Mouse (Mus musculus): ENCODE results near the gene Lpp. TPM values are rescaled to one million over a fixed set of nuclear protein-coding genes. Genes with fewer than 3 reads are reported as not detected.

Gene Lpp
- polyA plus RNA-seq, 1 experiment from 2014 or later, result 17.1 TPM

DNA sequence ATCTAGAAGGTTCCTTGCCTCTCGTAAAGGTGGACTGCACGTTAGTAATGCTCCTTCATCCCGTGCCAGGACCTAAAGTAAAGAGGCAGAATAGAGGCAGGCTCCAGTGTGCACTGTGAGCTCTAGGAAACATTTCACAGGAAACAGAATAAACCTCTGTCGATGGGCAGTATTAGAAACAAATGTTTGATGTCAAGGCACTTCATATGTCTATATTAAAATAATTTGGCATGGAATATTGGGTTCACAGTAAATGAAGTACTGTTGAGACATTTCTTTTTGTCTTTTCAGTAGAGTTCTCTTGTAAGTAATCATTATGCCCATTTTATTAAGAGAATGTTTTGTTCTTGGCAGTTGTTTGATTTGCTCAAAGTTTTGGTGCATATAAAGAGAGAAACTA is 398.7 kb downstream of the Lpp start:
- no peak for DNase-seq (ENCODE audit: low spot score)

DNA sequence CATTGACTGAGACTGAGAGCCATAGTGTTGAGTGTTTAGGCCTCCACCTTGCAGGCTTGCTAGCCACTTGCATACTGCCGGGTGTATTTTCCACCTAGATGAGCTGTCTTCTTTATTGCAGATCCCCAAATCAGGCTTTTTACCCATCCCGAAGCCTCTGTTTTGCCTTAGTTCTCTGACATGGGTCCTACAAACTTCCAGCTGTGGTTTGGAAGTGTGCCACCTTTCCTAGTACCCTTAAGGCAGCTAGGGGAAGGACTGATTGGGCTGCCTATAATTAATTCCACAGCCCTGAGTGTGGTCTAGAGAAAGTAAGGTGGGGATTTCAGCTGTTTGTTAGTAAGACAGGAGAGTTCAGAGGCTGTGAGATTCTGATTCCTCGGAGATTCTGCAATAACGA is 399.5 kb downstream of the Lpp start:
- no peak for DNase-seq (ENCODE audit: low spot score)

DNA sequence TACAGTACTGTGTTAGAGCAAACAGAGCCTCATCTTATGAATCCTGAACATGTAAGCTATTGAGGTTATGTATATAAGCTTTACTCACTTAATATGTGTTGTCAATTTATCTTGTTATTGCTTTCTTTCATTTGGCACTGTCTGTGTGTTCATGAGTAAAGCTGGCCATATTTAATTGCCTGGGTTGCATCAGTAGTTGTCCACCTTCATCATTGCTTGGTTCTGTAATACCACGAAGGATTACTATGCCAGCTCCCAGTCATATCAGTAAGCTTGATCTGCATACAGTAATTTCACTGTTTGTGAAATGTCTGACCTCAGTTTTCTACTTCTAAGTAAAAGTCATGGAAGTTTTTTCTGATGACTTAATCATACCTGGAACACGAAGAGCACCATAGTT is 401.4 kb downstream of the Lpp start:
- DNase-seq (ENCODE audit: low spot score), result no peak

DNA sequence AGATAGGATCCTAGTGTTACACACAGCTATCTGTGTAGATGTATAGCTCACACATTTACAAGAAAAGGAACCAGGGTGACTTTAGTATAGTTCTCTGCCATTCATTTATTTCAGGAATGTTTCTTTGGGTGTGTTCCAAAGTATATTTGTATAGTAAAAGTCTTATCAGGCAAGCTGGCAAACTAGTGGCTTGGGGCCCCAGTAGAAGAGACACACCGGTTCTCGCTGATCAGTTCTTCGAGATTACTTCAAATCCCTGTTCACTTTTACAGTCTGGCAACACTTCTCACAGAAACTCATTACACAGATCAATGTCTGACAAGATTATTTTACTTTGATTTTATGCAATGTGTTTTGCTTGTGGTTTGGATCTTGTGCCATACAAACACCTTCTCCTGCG is 408.0 kb downstream of the Lpp start:
- DNase-seq (ENCODE audit: low spot score), result no peak

GRCm38 (mm10) chr16:24801780-24802179 is 408.5 kb downstream of the Lpp start:
- DNase-seq (ENCODE audit: low spot score), result no peak

DNA sequence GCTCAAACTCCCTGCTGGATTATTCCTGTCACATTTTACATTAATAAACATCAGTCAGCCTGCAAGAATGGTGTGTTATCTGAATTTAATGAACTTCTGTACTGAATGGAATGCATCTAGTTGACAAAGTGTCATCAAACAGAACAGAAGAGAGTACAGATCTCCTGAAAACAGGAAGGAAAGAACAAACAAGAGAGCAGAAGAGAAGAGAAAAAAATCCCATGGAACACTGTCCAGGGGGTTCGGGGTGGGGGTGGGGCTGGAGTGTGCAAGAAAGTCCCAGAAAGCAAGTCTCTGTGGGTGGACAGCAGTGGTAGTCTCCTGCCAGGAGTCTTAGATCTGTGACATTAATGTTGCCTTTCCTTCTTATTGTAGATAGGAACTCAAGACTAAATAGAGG is 412.8 kb downstream of the Lpp start:
- DNase-seq (ENCODE audit: low spot score), result no peak

DNA sequence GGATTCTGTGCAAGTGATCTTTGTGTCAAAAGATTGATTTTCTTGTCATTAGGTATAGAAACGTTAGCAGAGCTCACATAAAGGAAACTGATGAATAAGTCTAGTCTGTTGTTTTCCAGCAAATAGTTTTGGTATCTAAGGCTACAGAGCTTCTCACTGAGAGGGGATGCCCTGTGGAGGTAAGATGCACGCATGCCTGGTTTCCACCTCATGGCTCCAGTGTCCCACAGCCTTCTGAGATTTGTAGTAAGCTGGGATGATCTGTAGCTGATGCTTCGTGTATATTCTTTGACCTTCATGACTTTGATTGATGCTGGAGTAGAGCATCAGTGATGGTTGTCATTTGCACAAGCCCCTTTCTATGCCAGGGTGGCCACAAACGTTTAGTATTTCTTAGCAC is 414.3 kb downstream of the Lpp start:
- DNase-seq (ENCODE audit: low spot score), result no peak

DNA sequence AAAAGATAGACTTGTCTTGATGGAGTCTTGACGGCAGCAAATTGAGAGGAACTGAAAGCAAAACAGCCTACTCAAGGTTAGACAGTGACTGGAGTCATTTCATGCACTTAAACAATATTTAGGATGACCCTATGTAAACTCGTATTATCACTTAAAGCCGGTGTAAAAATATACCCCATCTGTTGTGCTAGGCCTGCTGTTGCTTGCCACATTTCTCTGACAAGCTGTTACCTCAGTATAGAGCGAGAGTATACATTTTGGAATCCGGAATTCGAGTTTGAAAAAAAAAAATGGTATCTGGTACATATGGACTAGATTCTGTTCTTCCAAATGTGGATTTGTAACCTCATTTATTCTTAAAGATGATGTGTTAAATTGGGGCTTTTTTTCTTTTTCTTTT is 416.5 kb downstream of the Lpp start:
- DNase-seq (ENCODE audit: low spot score), result no peak

DNA sequence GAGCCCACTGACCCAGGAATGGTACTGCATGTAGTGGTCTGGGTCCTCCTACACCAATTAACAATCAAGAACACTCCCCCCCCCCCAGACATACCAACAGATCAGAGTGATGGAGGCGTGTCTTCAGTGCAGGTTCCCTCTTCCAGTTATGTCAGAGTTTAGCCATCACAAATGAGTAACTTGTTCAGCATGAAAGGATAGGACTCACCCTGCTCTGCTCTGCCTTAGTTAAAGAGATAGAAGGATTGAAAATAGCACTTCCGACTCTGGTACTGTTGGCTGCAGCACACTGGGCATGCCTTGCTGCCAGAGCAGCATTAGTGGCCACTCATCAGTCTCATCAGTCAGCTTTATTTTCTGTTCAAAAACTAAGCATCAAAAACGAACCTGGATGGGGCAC is 423.3 kb downstream of the Lpp start:
- DNase-seq (ENCODE audit: low spot score), result no peak

- DNase-seq (ENCODE audit: low spot score), result no peak
Measured at GRCm38 (mm10) chr16:24817381-24817780, 424.1 kb downstream of the Lpp start.

DNA sequence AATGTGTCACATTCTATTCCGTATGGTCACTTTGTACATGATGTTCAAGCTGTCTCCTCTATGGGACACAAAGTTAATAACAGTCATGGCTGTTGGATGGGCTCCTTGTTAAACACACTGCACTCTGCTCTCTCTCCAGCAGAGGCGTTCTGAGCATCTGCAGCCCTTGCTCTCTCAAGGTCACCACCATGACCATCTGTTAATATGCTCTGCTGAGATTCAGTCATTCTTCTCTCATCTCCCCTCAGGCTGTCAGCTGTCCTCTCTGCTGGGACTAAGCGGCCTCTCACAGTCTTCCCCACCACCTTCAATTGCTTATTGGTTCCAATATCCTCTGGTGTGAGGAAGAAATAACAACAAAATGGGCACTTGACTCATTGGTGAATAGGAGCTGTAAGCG is 425.8 kb downstream of the Lpp start:
- DNase-seq (ENCODE audit: low spot score), result no peak

DNA sequence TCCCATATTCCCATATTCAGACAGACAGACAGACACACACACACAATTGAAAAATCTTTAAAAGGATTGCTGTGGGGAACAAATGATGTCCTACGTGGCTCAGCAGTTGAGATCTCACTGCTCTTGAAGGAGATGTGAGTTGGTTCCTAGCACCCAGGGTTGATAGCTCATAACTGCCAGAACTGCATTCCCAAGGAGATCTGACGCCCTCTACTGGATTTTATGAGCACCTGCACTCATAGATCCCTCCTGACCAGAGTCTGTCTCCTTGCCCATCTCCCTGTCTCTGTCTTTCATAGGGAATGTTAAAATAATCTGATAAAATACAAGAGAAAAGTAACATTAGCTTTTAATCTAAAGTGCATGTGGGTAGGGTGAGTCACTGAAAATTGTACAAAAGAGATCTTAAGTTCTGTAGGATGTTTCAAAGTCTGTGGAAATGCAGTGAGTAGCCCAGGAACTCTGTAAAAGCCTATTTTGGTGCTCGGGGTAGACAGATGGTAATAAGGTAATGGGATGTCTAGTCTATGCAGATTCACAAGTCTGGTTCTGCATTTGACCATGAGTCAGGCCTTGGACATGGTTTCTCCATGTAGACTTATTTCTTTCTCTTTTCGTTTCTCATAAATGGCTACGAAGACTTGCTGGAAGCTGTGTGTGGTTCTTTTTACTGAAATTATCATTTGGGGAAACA is 429.0 kb downstream of the Lpp start:
- no peak for DNase-seq (ENCODE audit: low spot score)

GRCm38 (mm10) chr16:24822918-24823317 is 429.6 kb downstream of the Lpp start:
- no peak for DNase-seq (ENCODE audit: low spot score)

- peak; percentile 18 for DNase-seq (ENCODE audit: low spot score)
Measured at GRCm38 (mm10) chr16:24826390-24826789, 433.1 kb downstream of the Lpp start.

DNA sequence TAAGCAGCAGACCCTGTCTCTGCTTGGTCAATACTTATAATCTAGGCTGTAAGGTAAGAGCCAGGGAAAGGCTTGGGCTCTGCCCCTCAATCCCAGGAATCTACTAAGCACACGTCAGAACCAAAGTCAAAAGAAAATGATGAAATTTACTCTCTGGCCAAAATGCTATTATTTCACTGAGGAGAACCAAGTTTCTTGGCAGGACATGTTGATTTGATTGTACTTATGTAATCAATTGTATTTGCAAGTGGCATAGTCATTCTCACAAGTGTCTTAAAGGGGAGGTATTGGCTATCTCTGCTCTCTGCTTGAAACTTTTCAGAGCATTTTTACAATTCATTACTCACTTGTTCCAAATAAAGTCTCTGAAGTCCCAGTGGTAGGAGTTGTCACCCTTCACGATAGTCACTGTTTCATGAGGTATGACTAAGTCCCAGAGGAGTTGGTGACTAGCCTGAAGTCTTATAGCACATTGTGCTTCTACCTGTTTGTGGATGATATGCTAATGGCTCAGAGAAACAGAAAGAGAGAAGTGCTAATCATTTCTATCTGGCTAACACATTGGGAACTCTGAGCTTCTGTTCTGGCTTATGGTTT is 435.0 kb downstream of the Lpp start:
- no peak for DNase-seq (ENCODE audit: low spot score)

DNA sequence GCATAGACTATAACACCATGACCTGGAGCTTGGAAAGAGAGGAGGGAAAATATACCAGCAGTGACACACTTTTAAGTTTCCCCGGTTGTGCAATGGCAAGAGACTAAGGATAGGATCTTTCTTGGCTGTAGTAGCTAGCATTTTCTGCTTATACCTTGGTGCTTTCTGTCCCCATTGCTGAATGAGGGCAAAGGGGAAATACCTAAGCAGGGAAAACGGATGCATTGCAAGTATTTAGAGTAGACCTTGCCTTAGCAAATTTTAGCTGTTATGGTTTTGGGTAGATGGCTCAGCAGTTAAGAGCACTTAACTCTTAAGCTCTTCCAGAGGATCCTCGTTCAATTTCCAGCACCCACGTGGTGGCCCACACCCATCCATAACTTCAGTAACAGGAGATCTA is 436.6 kb downstream of the Lpp start:
- DNase-seq (ENCODE audit: low spot score), result no peak

GRCm38 (mm10) chr16:24830939-24831338 is 437.6 kb downstream of the Lpp start:
- DNase-seq (ENCODE audit: low spot score), result no peak

GRCm38 (mm10) chr16:24833221-24833620 is 439.9 kb downstream of the Lpp start:
- DNase-seq (ENCODE audit: low spot score), result no peak

GRCm38 (mm10) chr16:24834536-24834935 is 441.2 kb downstream of the Lpp start:
- DNase-seq (ENCODE audit: low spot score), result no peak

- no peak for DNase-seq (ENCODE audit: low spot score)
Measured at GRCm38 (mm10) chr16:24836550-24836949, 443.2 kb downstream of the Lpp start.

DNA sequence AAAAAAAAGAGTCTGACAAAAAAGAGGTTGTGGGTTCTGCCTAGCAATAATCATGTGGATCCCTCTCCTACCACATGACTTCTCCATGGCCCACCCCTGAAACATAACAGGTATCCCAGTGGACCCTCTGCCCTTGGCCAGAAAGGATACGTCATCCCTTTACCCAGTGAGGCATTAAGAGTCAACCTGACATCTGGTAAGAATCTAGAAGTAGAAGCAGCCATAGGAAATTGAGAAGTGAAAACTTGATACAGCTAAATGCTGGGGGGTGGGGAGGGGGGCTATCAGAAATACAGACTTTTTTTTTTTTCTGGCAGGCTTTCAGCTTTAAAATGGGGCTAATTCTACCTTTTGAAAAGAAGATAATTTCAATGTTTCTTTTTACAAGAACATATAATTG is 445.7 kb downstream of the Lpp start:
- DNase-seq (ENCODE audit: low spot score), result no peak

DNA sequence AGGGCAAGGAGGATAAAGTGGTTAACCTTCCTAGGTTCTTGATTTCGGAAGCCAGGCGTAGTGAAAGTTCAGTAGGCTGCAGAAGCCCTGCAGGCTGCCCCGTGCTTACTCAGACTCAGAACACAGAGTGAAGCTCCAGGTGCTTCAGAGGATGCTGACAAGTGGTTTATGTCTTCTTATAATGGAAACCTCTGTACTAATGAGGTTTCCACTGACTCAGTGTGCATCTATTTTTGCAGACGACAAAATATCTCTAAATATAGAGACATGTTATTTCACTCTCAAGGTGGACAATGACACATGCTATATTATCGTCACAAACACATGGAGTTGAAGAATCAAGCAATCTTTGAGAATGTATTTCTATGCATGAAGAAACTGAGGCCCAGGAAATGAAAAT is 446.8 kb downstream of the Lpp start:
- no peak for DNase-seq (ENCODE audit: low spot score)

DNA sequence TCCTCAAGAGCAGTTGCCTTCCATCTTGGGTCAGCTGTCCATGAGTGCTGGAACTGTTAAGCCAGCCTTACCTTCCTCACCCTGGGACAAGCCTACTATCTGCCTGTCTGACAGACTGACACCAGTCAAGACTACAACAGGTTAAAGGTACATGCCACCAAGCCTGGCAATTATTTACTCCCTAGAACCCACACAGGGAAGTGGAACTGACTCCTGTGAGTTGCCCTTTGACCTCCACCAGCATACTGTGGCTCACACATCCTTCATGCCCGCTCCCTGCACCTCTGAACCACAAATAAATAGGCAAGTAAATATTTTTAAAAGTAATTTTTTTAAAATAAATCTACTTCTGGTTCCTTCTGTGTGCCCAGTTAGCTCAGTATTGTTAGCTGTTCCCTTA is 452.8 kb downstream of the Lpp start:
- DNase-seq (ENCODE audit: low spot score), result no peak
